Mouse (Mus musculus): ENCODE data around the gene Srm. TPM values are rescaled to one million over a fixed set of nuclear protein-coding genes. Genes with fewer than 3 reads are reported as not detected.

The Srm gene
- 38.1 TPM for total RNA-seq (2023)

DNA sequence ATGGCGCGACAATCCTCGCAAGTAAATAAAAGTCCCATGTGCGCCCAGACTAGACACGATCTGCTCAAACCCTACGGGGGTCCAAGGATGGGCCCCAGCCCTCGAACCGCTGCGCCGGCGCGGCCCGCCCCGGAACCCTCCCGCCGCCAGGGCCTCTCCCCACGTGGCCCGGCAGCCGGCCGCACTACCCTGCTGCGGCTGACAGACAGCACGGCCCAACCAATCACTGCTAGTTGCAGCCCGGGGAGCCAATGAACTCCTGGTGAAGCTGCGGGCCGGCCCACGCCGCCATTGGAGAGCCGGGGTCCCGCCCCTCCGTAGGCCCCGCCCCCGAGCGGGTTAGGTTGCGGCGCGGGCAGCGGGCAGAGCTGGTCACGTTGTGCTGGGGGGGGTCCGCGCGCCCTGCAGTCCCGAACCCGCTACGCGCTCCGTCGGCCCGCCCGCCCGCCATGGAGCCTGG lies at the start of gene Srm:
TSS of gene Srm (plus strand) at position 333 of the 460 bp plus-strand sequence.

DNA sequence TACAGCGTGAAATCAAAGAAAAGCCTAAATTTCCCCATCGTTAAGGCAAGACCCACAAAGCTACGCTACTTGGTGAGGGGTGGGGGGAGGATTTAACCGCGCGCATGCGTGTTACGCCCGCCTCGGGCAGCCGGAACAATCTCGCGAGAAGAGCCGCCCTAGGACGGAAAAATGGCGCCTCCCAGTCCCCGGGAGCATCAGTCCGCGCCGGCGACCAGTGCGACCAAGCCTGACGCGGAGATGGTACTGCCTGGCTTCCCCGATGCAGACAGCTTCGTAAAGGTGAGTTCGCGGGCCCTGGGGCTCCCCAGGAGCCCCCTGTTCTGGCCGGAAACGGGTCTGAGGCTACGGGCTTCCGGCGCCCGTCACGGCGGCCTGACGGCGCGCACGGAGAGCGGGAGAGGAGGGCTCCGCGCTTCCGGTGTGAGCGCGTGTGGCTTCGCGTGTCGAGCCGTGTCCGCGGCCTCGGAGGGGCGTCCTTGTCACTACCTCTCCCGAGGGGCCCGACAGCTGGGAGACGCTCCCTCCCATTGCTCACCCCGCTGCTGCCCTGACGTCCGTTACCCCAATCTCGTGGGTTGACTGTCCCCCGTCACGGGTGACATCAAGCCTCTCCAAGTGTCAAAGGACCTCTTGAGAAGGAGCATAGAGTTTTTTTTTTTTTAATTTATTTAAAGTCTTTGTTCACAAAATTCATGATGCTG lies 32.9 kb upstream of the Srm start, which contains the start of gene Exosc10:
TSS of gene Exosc10 (plus strand) at position 133 of the 704 bp plus-strand sequence.

GRCm38 (mm10) chr4:148602357-148603120 lies 11.2 kb downstream of the Srm start, which contains the start of gene Masp2:
Gene Masp2, plus strand, starts transcription at chr4:148602554.

GRCm38 (mm10) chr4:148626623-148627185 lies 35.4 kb downstream of the Srm start, which contains the start of gene Tardbp:
Gene Tardbp, minus strand, starts transcription at chr4:148627019.

DNA sequence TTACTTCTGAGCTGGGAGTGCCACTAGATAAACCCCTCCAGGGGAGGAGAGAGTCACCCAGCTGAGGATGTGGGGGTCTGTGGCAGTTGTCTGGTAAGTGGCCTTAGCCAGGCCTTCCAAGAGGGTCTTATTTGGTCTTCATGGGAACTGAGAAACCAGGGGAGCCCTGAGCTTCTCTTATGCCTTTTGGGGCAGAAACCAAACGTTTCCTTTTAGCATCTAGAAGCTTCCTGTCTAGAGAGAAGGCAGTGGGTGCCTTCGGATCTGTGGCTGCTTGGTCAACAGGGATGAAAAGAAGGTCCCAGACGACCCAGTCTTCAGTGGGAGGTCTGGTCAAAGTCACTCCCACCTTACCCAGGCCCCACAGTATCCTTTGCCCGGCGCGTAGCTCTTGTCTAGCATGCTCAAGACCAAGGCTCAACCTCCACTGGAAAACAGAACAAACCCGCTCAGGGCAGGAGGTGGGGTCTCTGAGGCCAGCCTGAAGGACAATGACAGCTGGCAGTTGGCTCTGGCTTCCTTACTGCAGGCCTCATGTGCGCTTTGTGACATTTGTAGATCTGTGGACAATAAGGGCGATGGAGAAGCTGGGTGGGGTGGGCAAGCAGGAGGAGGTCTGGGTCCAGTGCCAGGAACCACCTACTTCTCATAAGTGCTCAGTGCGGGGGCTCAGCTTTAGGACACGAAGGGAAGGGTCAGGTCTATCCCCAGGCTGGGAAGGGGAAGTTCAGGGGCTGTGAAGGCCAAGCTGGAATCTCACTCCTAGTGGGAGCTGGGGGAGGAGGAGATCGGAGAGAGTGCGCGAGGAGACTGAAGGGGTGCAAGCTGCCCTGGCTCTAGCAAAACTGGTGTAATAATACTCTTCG lies 52.2 kb downstream of the Srm start, which contains the start of gene Gm572:
TSS of gene Gm572 (plus strand) at position 27 of the 866 bp plus-strand sequence.

Other genes starting within 250 kb of the Srm start
- gene Ubiad1, start 146.7 kb upstream of the Srm start, total RNA-seq (2023) = 7.8 TPM
- 41.3 TPM for gene Mtor, start 142.9 kb upstream of the Srm start, total RNA-seq (2023)
- gene Angptl7, start 91.0 kb upstream of the Srm start, total RNA-seq (2023) = not detected
- gene Exosc10, start 33.1 kb upstream of the Srm start, total RNA-seq (2023) = 103 TPM
- 1.7 TPM for gene Masp2, start 11.1 kb downstream of the Srm start, total RNA-seq (2023)
- gene Tardbp, start 35.5 kb downstream of the Srm start, total RNA-seq (2023) = 312 TPM
- not detected for gene Gm572, start 51.8 kb downstream of the Srm start, total RNA-seq (2023)
- gene Casz1, start 212.9 kb downstream of the Srm start, total RNA-seq (2023) = 9.8 TPM

All from CD8-positive naive resting alpha-beta T cell, adult 57 days (primary cell).